Mouse (Mus musculus) kidney, embryonic 14.5 days (tissue): ENCODE results near the gene Pop4. TPM values are rescaled to one million over a fixed set of nuclear protein-coding genes. Genes with fewer than 3 reads are reported as not detected.
A peak's percentile ranks its signal among the peaks of the same experiment; 100 is the strongest.

Source experiments
- ATAC-seq: fragments of 200-750 bp; cut with Nextera tagmentation; 2 replicates; pipeline ENCODE4 v1.8.0; 2017; ENCODE audit warnings: moderate number of reproducible peaks, mild to moderate bottlenecking, moderate TSS enrichment, moderate library complexity; ENCODE audit not compliant: low FRiP score, low TSS enrichment
- H3K27ac ChIP-seq: fragments of 300-500 bp; sonication (generic); 2 replicates; pipeline ENCODE4 v1.5.1; 2014; ENCODE audit warnings: low read depth, mild to moderate bottlenecking, low read length, moderate library complexity, mixed read lengths
- H3K27me3 ChIP-seq: fragments of 300-500 bp; sonication (generic); 2 replicates; pipeline ENCODE4 v1.6.1; 2014; ENCODE audit warnings: mild to moderate bottlenecking, low read length; ENCODE audit not compliant: control insufficient read depth, insufficient read depth
- H3K36me3 ChIP-seq: fragments of 300-500 bp; sonication (generic); 2 replicates; pipeline ENCODE4 v1.6.1; 2014; ENCODE audit warnings: low read length, mixed read lengths; ENCODE audit not compliant: control insufficient read depth, insufficient read depth
- H3K4me1 ChIP-seq: fragments of 300-500 bp; sonication (generic); 2 replicates; pipeline ENCODE4 v1.6.1; 2014; ENCODE audit warnings: low read length, mixed read lengths; ENCODE audit not compliant: control insufficient read depth, insufficient read depth
- H3K4me2 ChIP-seq: fragments of 300-500 bp; sonication (generic); replicated peaks from 2 replicates; pipeline ENCODE4 v1.6.1; 2014; ENCODE audit warnings: low read depth, mild to moderate bottlenecking, low read length
- H3K4me3 ChIP-seq: fragments of 300-500 bp; sonication (generic); 2 replicates; pipeline ENCODE4 v1.5.1; 2014; ENCODE audit warnings: mild to moderate bottlenecking, low read length
- H3K9ac ChIP-seq: fragments of 300-500 bp; sonication (generic); 2 replicates; pipeline ENCODE4 v1.6.1; 2014; ENCODE audit warnings: low read depth, mild to moderate bottlenecking, low read length, moderate library complexity
- H3K9me3 ChIP-seq: fragments of 300-500 bp; sonication (generic); 2 replicates; pipeline ENCODE4 v1.6.1; 2016; ENCODE audit warnings: low read length; ENCODE audit not compliant: control insufficient read depth
- WGBS: fragments of 180-500 bp; shearing (Covaris S2); extraction: QIAGEN DNeasy Blood & Tissue Kit; methylation state at CpG from one replicate; pipeline ENCODE4 v1.1.7; 2014; 5-methylcytosine and 5-hydroxymethylcytosine counted together
- polyA plus RNA-seq: library from polyadenylated mRNA; unstranded; fragments of >200 nt; fragmentation: Nextera tagmentation; extraction: Ambion mirVana; gene quantifications from 2 replicates; pipeline ENCODE4 v1.2.1, GENCODE M21; 2014

Pop4 gene
- polyA plus RNA-seq, 1 experiment from 2014 or later, result 71.1 TPM

- Histone ChIP-seq H3K4me2 (peak overlapping the region; percentile 85), H3K9me3 (no peaks in the 10 kb centered on the region), H3K36me3 (no peaks in the 10 kb centered on the region), H3K27ac (peak overlapping the region; percentile 82), H3K9ac (peak overlapping the region; percentile 68), H3K27me3 (no peaks in the 10 kb centered on the region; the same call in 1 of the 2 replicates), H3K4me3 (peak overlapping the region; percentile 67), H3K4me1 (peaks cover 15% of the 10 kb centered on the region)
- peak; percentile 69 for ATAC-seq
- WGBS, result under 1% methylated on average over 25 of the region's 25 CpGs
These were observed 43.9 kb downstream of the Pop4 start for GRCm38 (mm10) chr7:38227181-38227899.

DNA sequence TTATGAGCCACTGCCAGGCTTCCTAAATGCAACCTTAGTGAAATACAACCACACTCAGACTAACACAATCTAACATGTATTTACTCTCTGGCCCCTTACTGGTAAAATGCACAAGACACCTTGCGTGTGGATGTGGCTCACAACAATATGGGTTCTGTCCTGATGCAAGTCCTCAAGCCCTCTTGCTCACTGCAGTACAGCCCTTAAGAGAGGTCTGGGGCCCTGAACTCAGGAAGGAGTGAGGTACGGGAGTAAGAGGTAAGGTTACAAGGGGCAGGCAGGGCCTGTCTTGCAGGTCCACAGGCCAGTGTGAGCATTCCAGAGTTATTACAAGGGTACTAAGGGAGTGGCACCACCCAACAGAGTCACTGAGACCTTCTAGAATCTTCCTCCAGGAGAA is 45.0 kb downstream of the Pop4 start:
- no peak overlapping the region for H3K27ac ChIP-seq
- ATAC-seq, result no peak
- no peaks in the 10 kb centered on the region for H3K9me3 ChIP-seq
- H3K9ac ChIP-seq, result no peak overlapping the region
- WGBS, result 66% methylated on average over 2 of the region's 2 CpGs
- H3K4me2 ChIP-seq, result no peak overlapping the region
- H3K4me3 ChIP-seq, result no peak overlapping the region
- H3K4me1 ChIP-seq, result peaks cover 15% of the 10 kb centered on the region
- no peaks in the 10 kb centered on the region; the same call in 1 of the 2 replicates for H3K27me3 ChIP-seq
- H3K36me3 ChIP-seq, result no peaks in the 10 kb centered on the region; the same call in 1 of the 2 replicates

- 81% methylated on average over 13 of the region's 13 CpGs for WGBS
- Histone ChIP-seq H3K4me1 (peaks cover 15% of the 10 kb centered on the region), H3K4me3 (no peak overlapping the region), H3K4me2 (no peak overlapping the region), H3K9ac (no peak overlapping the region), H3K9me3 (no peaks in the 10 kb centered on the region), H3K27ac (no peak overlapping the region), H3K36me3 (peaks cover 10% of the 10 kb centered on the region; the same call in 1 of the 2 replicates), H3K27me3 (no peaks in the 10 kb centered on the region)
- ATAC-seq, result no peak
These were observed 46.5 kb downstream of the Pop4 start for GRCm38 (mm10) chr7:38224577-38225369.

DNA sequence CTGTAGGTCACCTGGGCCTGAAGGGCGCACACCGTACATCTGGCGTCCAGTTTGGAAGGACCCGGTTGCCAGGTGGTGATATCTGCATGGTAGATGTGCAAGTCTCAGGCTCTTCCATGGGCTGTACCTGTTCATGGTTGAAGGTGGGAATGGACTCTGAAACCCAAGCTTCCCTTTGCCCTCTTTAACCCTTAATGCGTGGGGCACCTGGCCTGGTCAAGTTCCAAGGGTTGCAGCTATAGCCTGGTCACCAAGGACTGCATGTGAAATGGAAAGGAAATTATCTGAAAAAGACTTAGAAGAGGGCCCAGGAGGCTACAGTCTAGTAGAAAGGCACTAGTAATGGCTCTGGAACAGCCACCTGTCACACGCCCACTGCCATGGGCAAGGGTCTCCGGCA is 50.4 kb downstream of the Pop4 start:
- Histone ChIP-seq H3K36me3 (peaks cover 10% of the 10 kb centered on the region; the same call in 1 of the 2 replicates), H3K4me3 (no peak overlapping the region), H3K27me3 (no peaks in the 10 kb centered on the region), H3K27ac (no peak overlapping the region), H3K4me1 (no peaks in the 10 kb centered on the region), H3K9me3 (no peaks in the 10 kb centered on the region), H3K9ac (no peak overlapping the region), H3K4me2 (no peak overlapping the region)
- no peak for ATAC-seq
- 97% methylated on average over 7 of the region's 7 CpGs for WGBS

DNA sequence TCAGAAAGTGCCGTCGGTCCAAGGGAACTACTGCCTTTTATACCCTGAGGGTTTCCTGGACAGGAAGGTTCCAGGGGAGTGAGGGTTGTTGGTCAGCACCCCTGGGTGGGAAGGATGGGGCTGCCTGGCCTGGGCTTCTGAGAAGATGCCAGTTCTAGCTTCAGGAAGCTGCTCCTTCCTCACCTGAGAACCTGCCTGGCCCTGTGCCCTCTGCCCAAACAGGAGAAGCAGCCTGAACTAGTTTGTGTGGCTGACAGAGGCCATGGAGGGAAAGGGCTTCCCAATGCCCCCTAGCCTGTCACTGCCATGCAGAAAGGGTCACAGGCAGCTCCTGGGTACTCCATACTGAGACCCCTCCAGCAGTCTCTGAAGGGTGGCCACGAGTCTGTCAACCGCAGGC is 51.7 kb downstream of the Pop4 start:
- Histone ChIP-seq H3K9ac (no peak overlapping the region), H3K27ac (no peak overlapping the region), H3K4me1 (no peaks in the 10 kb centered on the region), H3K4me3 (no peak overlapping the region), H3K4me2 (no peak overlapping the region), H3K36me3 (peaks cover 10% of the 10 kb centered on the region; the same call in 1 of the 2 replicates), H3K27me3 (no peaks in the 10 kb centered on the region), H3K9me3 (no peaks in the 10 kb centered on the region)
- whole genome bisulfite sequencing, result 84% methylated on average over 4 of the region's 4 CpGs
- ATAC-seq, result no peak

DNA sequence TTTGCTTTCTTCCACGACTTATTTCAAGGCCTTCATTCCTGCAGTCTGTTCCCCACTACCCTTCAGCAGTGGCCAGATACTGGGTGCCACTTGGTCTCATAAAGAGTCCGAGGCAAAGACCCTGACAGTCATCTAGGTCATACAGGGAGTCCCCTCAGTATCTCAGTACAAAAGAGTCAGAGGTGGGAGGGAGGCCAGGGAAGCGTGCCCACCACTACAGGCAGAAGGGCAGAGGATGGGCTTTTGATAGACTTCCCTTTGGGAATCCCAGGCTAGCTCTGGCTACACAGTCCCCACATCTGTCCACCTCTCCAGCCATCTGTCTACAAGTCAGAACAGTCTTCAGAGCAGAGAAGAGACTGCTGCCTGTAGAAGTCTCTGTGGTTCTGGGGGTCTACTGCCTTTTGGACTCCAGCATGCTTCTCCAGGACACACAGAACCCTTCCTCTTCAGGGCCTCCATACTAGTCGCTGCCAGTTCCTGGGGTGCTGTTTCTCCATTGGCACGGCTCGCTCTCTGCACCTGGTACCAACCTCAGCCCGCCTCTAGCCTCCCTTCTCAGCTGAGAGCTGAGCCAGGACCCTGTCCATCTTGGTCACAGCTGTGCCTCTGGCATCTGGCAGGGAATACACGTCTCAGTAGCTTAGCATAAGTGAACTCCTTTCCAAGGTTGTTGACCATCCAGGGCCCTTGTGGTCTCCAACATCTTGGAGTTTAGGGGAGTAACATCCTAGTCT is 52.4 kb downstream of the Pop4 start:
- Histone ChIP-seq H3K36me3 (peaks cover 10% of the 10 kb centered on the region; the same call in 1 of the 2 replicates), H3K27ac (no peak overlapping the region), H3K4me1 (no peaks in the 10 kb centered on the region), H3K4me3 (no peak overlapping the region), H3K27me3 (no peaks in the 10 kb centered on the region), H3K9me3 (no peaks in the 10 kb centered on the region), H3K4me2 (no peak overlapping the region), H3K9ac (no peak overlapping the region)
- WGBS, result 84% methylated on average over 8 of the region's 8 CpGs
- no peak for ATAC-seq

DNA sequence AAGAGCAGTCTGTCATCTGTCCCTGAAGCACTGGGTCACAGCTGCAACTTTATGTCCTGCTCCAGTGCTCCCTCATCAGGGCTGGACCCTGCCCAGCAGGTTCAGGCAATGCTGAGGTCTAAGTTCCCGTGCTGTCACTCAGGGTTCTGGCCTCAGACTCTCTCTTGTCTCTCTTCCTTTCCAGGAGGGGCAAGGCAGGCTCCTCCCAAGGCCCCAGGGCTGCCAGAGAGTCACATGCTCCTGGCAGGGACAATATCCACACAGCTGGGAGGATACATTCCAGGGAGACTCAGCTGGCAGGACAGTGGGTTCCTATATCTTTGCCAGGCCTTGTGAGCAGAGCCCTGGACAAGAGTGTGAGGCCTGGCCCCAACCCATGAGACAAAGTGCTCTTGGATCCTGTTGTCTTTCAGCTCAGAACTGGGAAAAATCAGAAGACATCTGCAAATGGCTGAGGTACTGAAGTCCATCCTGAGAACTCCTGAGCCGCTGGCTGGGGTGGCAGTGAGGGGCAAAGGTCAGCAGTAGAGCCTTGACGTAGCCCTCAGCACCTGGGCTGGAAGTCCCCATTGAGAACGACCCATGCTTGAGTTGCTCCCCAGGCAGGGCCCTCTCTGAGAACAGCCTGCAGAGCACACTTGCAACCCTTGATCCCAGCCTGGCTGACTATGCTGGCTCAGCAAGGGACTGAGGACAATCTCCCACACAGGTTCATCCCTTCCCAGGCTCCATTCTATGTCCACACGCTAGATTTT is 53.6 kb downstream of the Pop4 start:
- WGBS, result 63% methylated on average over 5 of the region's 5 CpGs
- H3K4me2 ChIP-seq, result no peak overlapping the region
- ATAC-seq, result no peak; the same call in 1 of the 2 replicates

GRCm38 (mm10) chr7:38215697-38216096 is 55.5 kb downstream of the Pop4 start:
- Histone ChIP-seq H3K27me3 (no peaks in the 10 kb centered on the region), H3K4me3 (no peak overlapping the region), H3K9me3 (no peaks in the 10 kb centered on the region), H3K36me3 (peaks cover 7% of the 10 kb centered on the region; the same call in 1 of the 2 replicates), H3K4me1 (no peaks in the 10 kb centered on the region), H3K27ac (no peak overlapping the region), H3K4me2 (no peak overlapping the region), H3K9ac (no peak overlapping the region)
- WGBS, result 86% methylated on average over 6 of the region's 6 CpGs
- no peak for ATAC-seq

More for the DNA sequence above, 53.6 kb downstream of the Pop4 start:
- no peak overlapping the region for H3K4me3 ChIP-seq
- no peak overlapping the region for H3K27ac ChIP-seq
- no peaks in the 10 kb centered on the region for H3K4me1 ChIP-seq
- H3K9me3 ChIP-seq, result no peaks in the 10 kb centered on the region
- H3K27me3 ChIP-seq, result no peaks in the 10 kb centered on the region
- H3K9ac ChIP-seq, result no peak overlapping the region
- H3K36me3 ChIP-seq, result peaks cover 10% of the 10 kb centered on the region; the same call in 1 of the 2 replicates
